Mouse (Mus musculus) hindbrain, embryonic 15.5 days (tissue): ENCODE results near the gene Rhoj. TPM values are rescaled to one million over a fixed set of nuclear protein-coding genes. Genes with fewer than 3 reads are reported as not detected.

ENCODE experiments used
- ATAC-seq: fragments of 200-750 bp; cut with Nextera tagmentation; 2 replicates; pipeline ENCODE4 v1.8.0; 2017; ENCODE audit warnings: low read depth, moderate number of reproducible peaks, moderate TSS enrichment; ENCODE audit not compliant: low FRiP score
- H3K27ac ChIP-seq: fragments of 300-500 bp; sonication (generic); replicated peaks from 2 replicates; pipeline ENCODE4 v1.5.1; 2015; ENCODE audit warnings: mild to moderate bottlenecking, inconsistent platforms
- H3K27me3 ChIP-seq: fragments of 300-500 bp; sonication (generic); 2 replicates; pipeline ENCODE4 v1.6.1; 2015; ENCODE audit warnings: control low read depth, inconsistent platforms
- H3K36me3 ChIP-seq: fragments of 300-500 bp; sonication (generic); 2 replicates; pipeline ENCODE4 v1.6.1; 2015; ENCODE audit warnings: control low read depth, inconsistent platforms
- H3K4me1 ChIP-seq: fragments of 300-500 bp; sonication (generic); replicated peaks from 2 replicates; pipeline ENCODE4 v1.6.1; 2015; ENCODE audit warnings: control low read depth, inconsistent platforms
- H3K4me2 ChIP-seq: fragments of 300-500 bp; sonication (generic); 2 replicates; pipeline ENCODE4 v1.6.1; 2015; ENCODE audit warnings: moderate library complexity, mild to moderate bottlenecking, inconsistent platforms
- H3K4me3 ChIP-seq: fragments of 300-500 bp; sonication (generic); 2 replicates; pipeline ENCODE4 v1.5.1; 2015; ENCODE audit warnings: mild to moderate bottlenecking, inconsistent platforms
- H3K9ac ChIP-seq: fragments of 300-500 bp; sonication (generic); 2 replicates; pipeline ENCODE4 v1.6.1; 2015; ENCODE audit warnings: inconsistent platforms
- H3K9me3 ChIP-seq: fragments of 300-500 bp; sonication (generic); 2 replicates; pipeline ENCODE4 v1.6.1; 2016; ENCODE audit warnings: control low read depth, inconsistent platforms
- WGBS: fragments of 180-500 bp; shearing (Covaris S2); methylation state at CpG from one replicate; pipeline ENCODE4 v1.1.7; 2015; 5-methylcytosine and 5-hydroxymethylcytosine counted together
- polyA plus RNA-seq: library from polyadenylated mRNA; unstranded; fragments of >200 nt; fragmentation: Nextera tagmentation; extraction: Ambion mirVana; gene quantifications from 2 replicates; pipeline ENCODE4 v1.2.1, GENCODE M21; 2015

Rhoj gene
- polyA plus RNA-seq = 22.8 and 28.4 TPM in 2 replicates

GRCm38 (mm10) chr12:75307961-75308951 is at the start of gene Rhoj:
Gene Rhoj, plus strand, starts transcription at chr12:75308322.
- Histone ChIP-seq H3K4me2 (peak within 1 kb of the TSS; percentile 97), H3K9me3 (no peaks in the 10 kb centered on the region), H3K27ac (peak within 1 kb of the TSS; percentile 85), H3K4me3 (peak within 1 kb of the TSS; percentile 48), H3K27me3 (0 out of 2 replicates have a peak, but pooled peaks cover 4% of the 10 kb centered on the region), H3K36me3 (no peaks in the 10 kb centered on the region), H3K4me1 (peaks cover 18% of the 10 kb centered on the region), H3K9ac (peak within 1 kb of the TSS; percentile 60)
- under 1% methylated on average over 34 of the region's 34 CpGs for WGBS
- peak; percentile 89 for ATAC-seq

- ATAC-seq = no peak
- no peak overlapping the region for H3K27ac ChIP-seq
- H3K9me3 ChIP-seq = no peaks in the 10 kb centered on the region
- WGBS = 63% methylated on average over 4 of the region's 4 CpGs
- no peak overlapping the region for H3K4me3 ChIP-seq
- no peak overlapping the region for H3K9ac ChIP-seq
- H3K36me3 ChIP-seq = no peaks in the 10 kb centered on the region
- H3K27me3 ChIP-seq = no peaks in the 10 kb centered on the region
- H3K4me2 ChIP-seq = no peak overlapping the region
- no peaks in the 10 kb centered on the region for H3K4me1 ChIP-seq
These were observed 36.4 kb upstream of the Rhoj start for GRCm38 (mm10) chr12:75271726-75272125.

- H3K4me3 ChIP-seq = no peak overlapping the region
- H3K9ac ChIP-seq = no peak overlapping the region
- H3K27ac ChIP-seq = no peak overlapping the region
- no peaks in the 10 kb centered on the region for H3K36me3 ChIP-seq
- WGBS = 86% methylated on average over 2 of the region's 2 CpGs
- no peaks in the 10 kb centered on the region for H3K4me1 ChIP-seq
- ATAC-seq = no peak
- H3K9me3 ChIP-seq = no peaks in the 10 kb centered on the region
- H3K27me3 ChIP-seq = no peaks in the 10 kb centered on the region
- no peak overlapping the region for H3K4me2 ChIP-seq
These were observed 32.4 kb upstream of the Rhoj start for GRCm38 (mm10) chr12:75275730-75276129.

- ATAC-seq = no peak
- H3K36me3 ChIP-seq = no peaks in the 10 kb centered on the region
These were observed 30.7 kb upstream of the Rhoj start for GRCm38 (mm10) chr12:75277425-75277824.

GRCm38 (mm10) chr12:75280502-75280901 is 27.6 kb upstream of the Rhoj start:
- no peak overlapping the region for H3K9ac ChIP-seq
- H3K4me3 ChIP-seq = no peak overlapping the region
- WGBS = 76% methylated on average over 7 of the region's 7 CpGs
- H3K27ac ChIP-seq = no peak overlapping the region
- ATAC-seq = no peak
- no peaks in the 10 kb centered on the region for H3K36me3 ChIP-seq
- no peaks in the 10 kb centered on the region for H3K27me3 ChIP-seq
- H3K9me3 ChIP-seq = no peaks in the 10 kb centered on the region
- H3K4me2 ChIP-seq = no peak overlapping the region
- H3K4me1 ChIP-seq = no peaks in the 10 kb centered on the region

More at GRCm38 (mm10) chr12:75277425-75277824, 30.7 kb upstream of the Rhoj start:
- Histone ChIP-seq H3K9ac (no peak overlapping the region), H3K4me1 (no peaks in the 10 kb centered on the region), H3K27ac (no peak overlapping the region), H3K4me3 (no peak overlapping the region), H3K27me3 (no peaks in the 10 kb centered on the region), H3K4me2 (no peak overlapping the region), H3K9me3 (no peaks in the 10 kb centered on the region)
- WGBS = 96% methylated on average over 2 of the region's 2 CpGs

GRCm38 (mm10) chr12:75283226-75283625 is 24.9 kb upstream of the Rhoj start:
- H3K4me2 ChIP-seq = no peak overlapping the region
- ATAC-seq = no peak
- no peak overlapping the region for H3K27ac ChIP-seq
- WGBS = 59% methylated on average over 2 of the region's 2 CpGs
- H3K36me3 ChIP-seq = no peaks in the 10 kb centered on the region
- no peak overlapping the region for H3K9ac ChIP-seq
- no peaks in the 10 kb centered on the region for H3K27me3 ChIP-seq
- H3K9me3 ChIP-seq = no peaks in the 10 kb centered on the region
- H3K4me1 ChIP-seq = no peaks in the 10 kb centered on the region; the same call in 1 of the 2 replicates
- H3K4me3 ChIP-seq = no peak overlapping the region

GRCm38 (mm10) chr12:75286166-75286565 is 22.0 kb upstream of the Rhoj start:
- Histone ChIP-seq H3K36me3 (no peaks in the 10 kb centered on the region), H3K9me3 (no peaks in the 10 kb centered on the region), H3K4me1 (no peaks in the 10 kb centered on the region; the same call in 1 of the 2 replicates), H3K4me2 (no peak overlapping the region), H3K4me3 (no peak overlapping the region), H3K27ac (no peak overlapping the region), H3K9ac (no peak overlapping the region), H3K27me3 (no peaks in the 10 kb centered on the region)
- no peak for ATAC-seq
- WGBS = 68% methylated on average over 3 of the region's 3 CpGs

DNA sequence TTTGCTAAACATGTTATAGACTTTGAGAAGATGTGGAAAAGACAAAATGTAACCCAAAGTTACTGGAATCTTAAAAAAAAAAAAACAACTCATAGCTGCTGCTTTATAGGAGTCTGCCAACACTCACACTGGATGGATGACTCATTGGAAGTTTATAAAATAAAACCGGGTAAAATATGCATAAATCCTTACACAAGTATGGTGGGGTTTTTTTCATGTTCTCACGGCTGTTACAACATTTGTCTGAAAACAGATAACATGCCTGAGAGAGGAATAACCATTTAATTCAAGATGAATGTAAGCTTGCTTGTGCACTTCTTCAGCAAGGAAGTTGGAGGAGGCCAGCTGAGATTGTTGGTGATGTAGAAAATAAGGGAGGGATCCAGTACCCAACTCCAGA is 17.6 kb upstream of the Rhoj start:
- no peak overlapping the region for H3K27ac ChIP-seq
- H3K36me3 ChIP-seq = no peaks in the 10 kb centered on the region
- 81% methylated on average over 2 of the region's 2 CpGs for WGBS
- no peak overlapping the region for H3K4me3 ChIP-seq
- ATAC-seq = no peak
- H3K4me2 ChIP-seq = no peak overlapping the region
- no peaks in the 10 kb centered on the region; the same call in 1 of the 2 replicates for H3K4me1 ChIP-seq
- no peaks in the 10 kb centered on the region for H3K27me3 ChIP-seq
- H3K9ac ChIP-seq = no peak overlapping the region
- H3K9me3 ChIP-seq = no peaks in the 10 kb centered on the region

DNA sequence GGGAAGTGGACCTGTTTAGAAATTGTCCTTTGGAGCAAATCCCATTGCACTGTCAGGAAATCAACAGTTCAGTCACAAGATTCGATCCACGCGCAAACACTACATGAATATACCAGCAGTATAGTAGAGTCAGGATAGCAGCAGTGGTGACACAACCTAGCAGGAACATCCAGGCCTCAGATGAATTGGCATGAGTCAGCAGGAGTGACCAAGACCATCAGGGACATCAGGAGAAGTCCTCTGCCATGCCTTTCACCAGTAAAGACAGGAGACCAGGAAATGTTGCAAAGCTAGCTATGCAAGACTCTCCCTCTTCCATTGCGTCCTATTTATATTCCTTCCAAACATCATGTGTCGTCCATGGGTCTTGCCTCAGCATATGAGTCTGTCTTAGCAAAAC is 16.6 kb upstream of the Rhoj start:
- no peak overlapping the region for H3K9ac ChIP-seq
- WGBS = 94% methylated on average over 5 of the region's 5 CpGs
- H3K36me3 ChIP-seq = no peaks in the 10 kb centered on the region
- H3K4me1 ChIP-seq = no peaks in the 10 kb centered on the region
- H3K4me3 ChIP-seq = no peak overlapping the region
- no peaks in the 10 kb centered on the region for H3K9me3 ChIP-seq
- no peaks in the 10 kb centered on the region for H3K27me3 ChIP-seq
- ATAC-seq = no peak
- H3K4me2 ChIP-seq = no peak overlapping the region
- H3K27ac ChIP-seq = no peak overlapping the region

DNA sequence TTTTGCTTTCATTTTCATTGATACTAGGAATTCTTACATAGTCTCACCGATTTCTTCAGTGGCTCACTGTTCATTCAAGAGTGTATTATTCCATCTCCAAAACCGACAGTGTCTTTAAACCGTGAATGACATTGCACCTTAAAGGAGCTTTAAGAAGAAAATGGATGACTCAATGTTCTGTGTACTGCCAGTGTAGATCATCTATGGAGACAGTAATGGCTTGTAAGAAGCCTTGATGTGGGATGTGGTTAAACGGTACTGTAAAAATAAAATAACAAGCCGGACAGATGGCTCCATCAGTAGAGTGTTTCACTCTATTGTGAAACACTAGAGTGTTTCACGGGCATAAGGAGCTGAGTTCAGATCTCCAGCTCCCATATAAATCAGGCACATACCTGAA is 15.2 kb upstream of the Rhoj start:
- Histone ChIP-seq H3K36me3 (no peaks in the 10 kb centered on the region), H3K27ac (no peak overlapping the region), H3K4me1 (no peaks in the 10 kb centered on the region), H3K9me3 (no peaks in the 10 kb centered on the region), H3K4me3 (no peak overlapping the region), H3K27me3 (no peaks in the 10 kb centered on the region), H3K4me2 (no peak overlapping the region), H3K9ac (no peak overlapping the region)
- no peak for ATAC-seq
- WGBS = 91% methylated on average over 6 of the region's 6 CpGs

DNA sequence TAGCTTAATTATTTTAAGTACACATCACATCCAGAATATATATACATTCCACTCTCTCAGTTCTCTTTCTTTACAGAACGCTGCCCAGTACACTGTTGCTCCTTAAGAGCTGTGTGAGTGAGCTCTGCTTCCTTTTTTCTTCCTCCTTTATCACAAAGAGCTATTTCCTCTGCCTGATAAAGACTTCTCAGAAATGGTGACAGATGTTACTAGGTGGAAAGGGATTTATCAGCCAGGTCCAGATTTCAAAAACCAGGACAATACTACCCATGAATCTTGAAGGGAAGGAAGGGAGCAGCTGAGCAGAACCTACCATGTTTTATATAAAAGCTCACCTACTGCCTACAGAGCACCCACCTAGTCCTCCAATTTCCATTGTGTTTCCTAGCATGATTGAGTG is 8.3 kb upstream of the Rhoj start:
- no peak overlapping the region for H3K9ac ChIP-seq
- H3K27me3 ChIP-seq = no peaks in the 10 kb centered on the region
- ATAC-seq = no peak
- H3K36me3 ChIP-seq = no peaks in the 10 kb centered on the region
- H3K4me1 ChIP-seq = no peaks in the 10 kb centered on the region
- no peak overlapping the region for H3K4me3 ChIP-seq
- no peak overlapping the region for H3K4me2 ChIP-seq
- 85% methylated on average over 1 of the region's 1 CpGs for WGBS
- no peak overlapping the region for H3K27ac ChIP-seq
- no peaks in the 10 kb centered on the region for H3K9me3 ChIP-seq

GRCm38 (mm10) chr12:75304132-75304531 is 4.0 kb upstream of the Rhoj start:
- H3K9me3 ChIP-seq = no peaks in the 10 kb centered on the region
- H3K4me3 ChIP-seq = no peak overlapping the region
- 88% methylated on average over 6 of the region's 6 CpGs for WGBS
- H3K4me1 ChIP-seq = peaks cover 18% of the 10 kb centered on the region
- H3K27ac ChIP-seq = no peak overlapping the region
- H3K36me3 ChIP-seq = no peaks in the 10 kb centered on the region
- H3K27me3 ChIP-seq = no peaks in the 10 kb centered on the region
- ATAC-seq = no peak
- no peak overlapping the region for H3K4me2 ChIP-seq
- no peak overlapping the region for H3K9ac ChIP-seq
